Mouse (Mus musculus) cerebellum, adult 2 months (tissue): ENCODE results near the gene Aplp1. TPM values are rescaled to one million over a fixed set of nuclear protein-coding genes. Genes with fewer than 3 reads are reported as not detected.

ENCODE experiments used
- DNase-seq, 2 experiments: peaks; one replicate each; pipeline ENCODE4 v3.0.0; 2021
- H3K27ac ChIP-seq: fragments of 200-500 bp; 2 replicates; pipeline ENCODE4 v1.5.1; 2012; ENCODE audit warnings: low read length, control low read depth, inconsistent platforms; ENCODE audit not compliant: insufficient read depth
- H3K27me3 ChIP-seq: fragments of 200-500 bp; 2 replicates; pipeline ENCODE4 v1.6.1; 2012; ENCODE audit warnings: inconsistent platforms, mild to moderate bottlenecking, low read length, moderate library complexity; ENCODE audit not compliant: control insufficient read depth, insufficient read depth
- H3K4me1 ChIP-seq: fragments of 200-500 bp; 2 replicates; pipeline ENCODE4 v1.6.1; 2011; ENCODE audit warnings: low read length; ENCODE audit not compliant: control insufficient read depth, insufficient read depth
- H3K4me3 ChIP-seq: fragments of 200-500 bp; replicated peaks from 2 replicates; pipeline ENCODE3; 2011; ENCODE audit warnings: mild to moderate bottlenecking, low read depth, low read length, control low read depth; ENCODE audit not compliant: insufficient read depth
- CTCF ChIP-seq: fragments of 200-500 bp; IDR thresholded peaks from 2 replicates; pipeline ENCODE4 v1.5.1; 2011; ENCODE audit warnings: low read depth, mild to moderate bottlenecking, control low read depth, low read length, moderate library complexity, borderline replicate concordance; ENCODE audit not compliant: insufficient read depth
- POLR2A ChIP-seq: fragments of 200-500 bp; IDR thresholded peaks from 2 replicates; pipeline ENCODE4 v1.6.1; 2011; ENCODE audit warnings: low read length, control low read depth, borderline replicate concordance; ENCODE audit not compliant: insufficient read depth
- WGBS: fragments of 180-500 bp; shearing (Covaris S2); methylation state at CpG from one replicate; pipeline ENCODE4 v1.1.7; 2018; 5-methylcytosine and 5-hydroxymethylcytosine counted together
- polyA plus RNA-seq: library from polyadenylated mRNA; depleted of rRNA; stranded (reverse); fragments of >200 nt; gene quantifications from 2 replicates; pipeline ENCODE4 v1.2.3, GENCODE M21; 2012

Gene Aplp1
- polyA plus RNA-seq, 1 experiment = 892 TPM

- H3K4me3 ChIP-seq = peak overlapping the region; percentile 95
- H3K4me1 ChIP-seq = peaks cover 7% of the 10 kb centered on the region; the same call in 1 of the 2 replicates
- peak; percentile 58 to 60 for DNase-seq
- 25% methylated on average over 23 of the region's 23 CpGs for WGBS
- TF ChIP-seq CTCF = no peak
- TF ChIP-seq POLR2A = no peak
- no peaks in the 10 kb centered on the region for H3K27me3 ChIP-seq
- H3K27ac ChIP-seq = peak overlapping the region; percentile 81
Measured at GRCm38 (mm10) chr7:30423071-30423641, 22.2 kb downstream of the Aplp1 start.

GRCm38 (mm10) chr7:30422560-30422959 is 22.8 kb downstream of the Aplp1 start:
- DNase-seq = no peak
- TF ChIP-seq CTCF (no peak), POLR2A (no peak)
- peaks cover 7% of the 10 kb centered on the region; the same call in 1 of the 2 replicates for H3K4me1 ChIP-seq
- peak overlapping the region; percentile 81 for H3K27ac ChIP-seq
- H3K4me3 ChIP-seq = peak overlapping the region; percentile 95
- 3% methylated on average over 9 of the region's 9 CpGs for WGBS
- H3K27me3 ChIP-seq = no peaks in the 10 kb centered on the region

- Histone ChIP-seq H3K4me1 (peaks cover 7% of the 10 kb centered on the region; the same call in 1 of the 2 replicates), H3K27ac (peak overlapping the region; percentile 81), H3K4me3 (peak overlapping the region; percentile 95), H3K27me3 (no peaks in the 10 kb centered on the region)
- TF ChIP-seq CTCF (no peak), POLR2A (peak; percentile 58)
- peak; percentile 95 for DNase-seq
- WGBS = under 1% methylated on average over 45 of the region's 45 CpGs
Measured at GRCm38 (mm10) chr7:30421890-30422435, 23.4 kb downstream of the Aplp1 start.

GRCm38 (mm10) chr7:30421175-30421889 is 24.0 kb downstream of the Aplp1 start, which contains the start of gene Nfkbid:
TSS of gene Nfkbid (plus strand) at chr7:30421732.
- peak; percentile 67 to 71 for DNase-seq
- Histone ChIP-seq H3K4me1 (peaks cover 7% of the 10 kb centered on the region; the same call in 1 of the 2 replicates), H3K27me3 (no peaks in the 10 kb centered on the region), H3K27ac (peak within 1 kb of the TSS; percentile 81), H3K4me3 (peak within 1 kb of the TSS; percentile 95)
- 9% methylated on average over 31 of the region's 31 CpGs for WGBS
- TF ChIP-seq CTCF (no peak), POLR2A (0 out of 2 replicates have a peak, but pooled peaks have one; percentile 9)

GRCm38 (mm10) chr7:30420673-30421072 is 24.7 kb downstream of the Aplp1 start:
- DNase-seq = no peak
- H3K4me1 ChIP-seq = peaks cover 7% of the 10 kb centered on the region; the same call in 1 of the 2 replicates
- TF ChIP-seq CTCF (no peak), POLR2A (no peak)
- H3K27ac ChIP-seq = no peak overlapping the region
- H3K4me3 ChIP-seq = no peak overlapping the region
- no peaks in the 10 kb centered on the region for H3K27me3 ChIP-seq
- WGBS = 89% methylated on average over 3 of the region's 3 CpGs

GRCm38 (mm10) chr7:30419561-30420499 is 25.5 kb downstream of the Aplp1 start, which contains the start of gene Hcst:
TSS of gene Hcst (minus strand) at chr7:30419854.
- no peak within 1 kb of the TSS for H3K4me3 ChIP-seq
- peaks cover 7% of the 10 kb centered on the region; the same call in 1 of the 2 replicates for H3K4me1 ChIP-seq
- no peak for DNase-seq
- H3K27me3 ChIP-seq = no peaks in the 10 kb centered on the region
- no peak for TF ChIP-seq CTCF
- no peak for TF ChIP-seq POLR2A
- WGBS = 66% methylated on average over 10 of the region's 10 CpGs
- no peak within 1 kb of the TSS for H3K27ac ChIP-seq

- WGBS = 83% methylated on average over 9 of the region's 9 CpGs
- H3K4me1 ChIP-seq = no peaks in the 10 kb centered on the region
- H3K27me3 ChIP-seq = no peaks in the 10 kb centered on the region
Measured at GRCm38 (mm10) chr7:30417856-30418255, 27.5 kb downstream of the Aplp1 start.

More at GRCm38 (mm10) chr7:30417856-30418255, 27.5 kb downstream of the Aplp1 start:
- H3K4me3 ChIP-seq = no peak overlapping the region
- no peak overlapping the region for H3K27ac ChIP-seq
- DNase-seq = no peak
- no peak for TF ChIP-seq POLR2A
